Mouse (Mus musculus): Measurements from ENCODE around the gene Gramd1c.

Gene Gramd1c

GRCm38 (mm10) chr16:44063025-44063894, at the start of gene Gramd1c:
Gene Gramd1c, minus strand, starts transcription at chr16:44063345.
- DNase-seq (ENCODE audit: extremely low spot score), result peak; percentile 79

- no peak for DNase-seq (ENCODE audit: extremely low spot score)
These were observed 45.9 kb upstream of the Gramd1c start for GRCm38 (mm10) chr16:44109002-44109401.

- DNase-seq (ENCODE audit: extremely low spot score), result no peak
These were observed 42.1 kb upstream of the Gramd1c start for GRCm38 (mm10) chr16:44105211-44105610.

GRCm38 (mm10) chr16:44103806-44104766, 40.9 kb upstream of the Gramd1c start:
- no peak for DNase-seq (ENCODE audit: extremely low spot score)

- no peak for DNase-seq (ENCODE audit: extremely low spot score)
These were observed 39.8 kb upstream of the Gramd1c start for GRCm38 (mm10) chr16:44102925-44103324.

- no peak for DNase-seq (ENCODE audit: extremely low spot score)
These were observed 38.1 kb upstream of the Gramd1c start for GRCm38 (mm10) chr16:44101181-44101710.

GRCm38 (mm10) chr16:44099377-44099776, 36.2 kb upstream of the Gramd1c start:
- no peak for DNase-seq (ENCODE audit: extremely low spot score)

GRCm38 (mm10) chr16:44087650-44088049, 24.5 kb upstream of the Gramd1c start:
- no peak for DNase-seq (ENCODE audit: extremely low spot score)

- DNase-seq (ENCODE audit: extremely low spot score), result no peak
These were observed 1.8 kb downstream of the Gramd1c start for GRCm38 (mm10) chr16:44061341-44061740.

GRCm38 (mm10) chr16:44060604-44061286, 2.4 kb downstream of the Gramd1c start:
- no peak for DNase-seq (ENCODE audit: extremely low spot score)

- peak; percentile 61 for DNase-seq (ENCODE audit: extremely low spot score)
These were observed 4.4 kb downstream of the Gramd1c start for GRCm38 (mm10) chr16:44058745-44059144.

- DNase-seq (ENCODE audit: extremely low spot score), result peak; percentile 16
These were observed 7.4 kb downstream of the Gramd1c start for GRCm38 (mm10) chr16:44055766-44056165.

- no peak for DNase-seq (ENCODE audit: extremely low spot score)
These were observed 9.9 kb downstream of the Gramd1c start for GRCm38 (mm10) chr16:44053265-44053664.

GRCm38 (mm10) chr16:44052390-44052789, 10.8 kb downstream of the Gramd1c start:
- no peak for DNase-seq (ENCODE audit: extremely low spot score)

- no peak for DNase-seq (ENCODE audit: extremely low spot score)
These were observed 13.0 kb downstream of the Gramd1c start for GRCm38 (mm10) chr16:44050139-44050538.

GRCm38 (mm10) chr16:44039112-44039511, 24.0 kb downstream of the Gramd1c start:
- no peak for DNase-seq (ENCODE audit: extremely low spot score)

GRCm38 (mm10) chr16:44035221-44035620, 27.9 kb downstream of the Gramd1c start:
- no peak for DNase-seq (ENCODE audit: extremely low spot score)

- no peak for DNase-seq (ENCODE audit: extremely low spot score)
These were observed 29.8 kb downstream of the Gramd1c start for GRCm38 (mm10) chr16:44033365-44033764.

GRCm38 (mm10) chr16:44029273-44029672, 33.9 kb downstream of the Gramd1c start:
- no peak for DNase-seq (ENCODE audit: extremely low spot score)

- DNase-seq (ENCODE audit: extremely low spot score), result no peak
These were observed 36.3 kb downstream of the Gramd1c start for GRCm38 (mm10) chr16:44026822-44027221.

- no peak for DNase-seq (ENCODE audit: extremely low spot score)
These were observed 36.9 kb downstream of the Gramd1c start for GRCm38 (mm10) chr16:44026210-44026609.

Measured in embryo, embryonic 9.5 days (tissue).